Mouse (Mus musculus) ES-Bruce4 (cell line): ENCODE data around the gene Akr1c19. TPM values are rescaled to one million over a fixed set of nuclear protein-coding genes. Genes with fewer than 3 reads are reported as not detected.
A peak's percentile ranks its signal among the peaks of the same experiment; 100 is the strongest.
"Not testable (repeated sequence)": the region's sequence is repeated elsewhere in the genome, so short reads cannot be mapped to it uniquely, and the experiment has no call there.

ENCODE experiments used
- H3K27ac ChIP-seq: 2 replicates; pipeline ENCODE4 v1.5.1; 2012; ENCODE audit warnings: low read length, inconsistent platforms; ENCODE audit not compliant: insufficient read depth
- H3K27me3 ChIP-seq: 2 replicates; pipeline ENCODE4 v1.6.1; 2012; ENCODE audit warnings: mild to moderate bottlenecking, low read length, inconsistent platforms; ENCODE audit not compliant: control insufficient read depth, poor library complexity, insufficient read depth, severe bottlenecking
- H3K36me3 ChIP-seq: 2 replicates; pipeline ENCODE4 v1.6.1; 2012; ENCODE audit warnings: inconsistent platforms, mild to moderate bottlenecking, low read length, moderate library complexity; ENCODE audit not compliant: control insufficient read depth, poor library complexity, insufficient read depth, severe bottlenecking
- H3K4me1 ChIP-seq: one replicate; pipeline ENCODE4 v1.8.1; 2011; ENCODE audit warnings: low read length; ENCODE audit not compliant: control insufficient read depth, insufficient read depth
- H3K4me3 ChIP-seq: 2 replicates; pipeline ENCODE4 v1.5.1; 2011; ENCODE audit warnings: low read depth, mild to moderate bottlenecking, low read length
- H3K9ac ChIP-seq: 2 replicates; pipeline ENCODE4 v1.6.1; 2012; ENCODE audit warnings: low read depth, mild to moderate bottlenecking, inconsistent platforms; ENCODE audit not compliant: poor library complexity, severe bottlenecking
- H3K9me3 ChIP-seq: replicated peaks from 2 replicates; pipeline ENCODE4 v1.6.1; 2012; ENCODE audit warnings: mild to moderate bottlenecking, low read length, inconsistent platforms; ENCODE audit not compliant: control insufficient read depth, poor library complexity, insufficient read depth, severe bottlenecking
- CTCF ChIP-seq: IDR thresholded peaks from one replicate; pipeline ENCODE4 v1.8.1; 2011; ENCODE audit warnings: low read depth, low read length
- EP300 ChIP-seq: IDR thresholded peaks from 2 replicates; pipeline ENCODE4 v1.6.1; 2011; ENCODE audit warnings: low read depth, low read length; ENCODE audit not compliant: insufficient read depth
- POLR2A ChIP-seq: IDR thresholded peaks from one replicate; pipeline ENCODE4 v1.8.1; 2011; ENCODE audit warnings: low read length; ENCODE audit not compliant: insufficient read depth
- polyA plus RNA-seq: library from polyadenylated mRNA; stranded (reverse); fragments of >200 nt; gene quantifications from 2 replicates; pipeline ENCODE4 v1.2.4, GENCODE M21; 2011; ENCODE audit warnings: low read depth; ENCODE audit not compliant: missing spikeins, insufficient read depth, insufficient read length

Gene Akr1c19
- 0.29 and 0.31 TPM in 2 replicates for polyA plus RNA-seq

DNA sequence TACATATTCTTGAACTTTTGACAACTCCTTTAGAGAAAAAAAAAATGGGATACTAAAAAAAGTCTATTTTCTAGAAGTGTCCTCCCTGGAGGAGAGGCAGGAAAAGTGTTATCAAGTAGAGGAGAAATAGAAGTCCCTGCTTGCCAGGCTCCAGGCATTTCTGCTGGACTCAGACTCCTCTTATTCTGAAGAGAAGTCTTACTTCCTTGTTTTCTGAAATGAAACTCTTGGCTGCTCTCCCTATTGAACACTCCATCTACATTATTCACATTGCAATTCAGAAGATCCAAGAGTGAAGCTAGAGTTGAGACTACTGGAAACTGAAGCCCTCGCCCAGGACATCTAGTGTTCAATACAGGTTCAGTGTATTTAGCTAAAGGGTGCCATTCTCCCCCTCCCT lies at the start of gene Akr1c19:
Gene Akr1c19 (plus strand): TSS at position 260 of the 400 bp plus-strand sequence.
- no peak for TF ChIP-seq EP300
- no peak for TF ChIP-seq POLR2A
- TF ChIP-seq CTCF: no peak
- 0 out of 2 replicates have a peak, but pooled peaks cover 3% of the 10 kb centered on the region for H3K9me3 ChIP-seq
- no peaks in the 10 kb centered on the region for H3K27me3 ChIP-seq
- no peak within 1 kb of the TSS for H3K9ac ChIP-seq
- no peaks in the 10 kb centered on the region for H3K36me3 ChIP-seq
- no peaks in the 10 kb centered on the region for H3K4me1 ChIP-seq
- no peak within 1 kb of the TSS for H3K27ac ChIP-seq
- no peak within 1 kb of the TSS for H3K4me3 ChIP-seq

DNA sequence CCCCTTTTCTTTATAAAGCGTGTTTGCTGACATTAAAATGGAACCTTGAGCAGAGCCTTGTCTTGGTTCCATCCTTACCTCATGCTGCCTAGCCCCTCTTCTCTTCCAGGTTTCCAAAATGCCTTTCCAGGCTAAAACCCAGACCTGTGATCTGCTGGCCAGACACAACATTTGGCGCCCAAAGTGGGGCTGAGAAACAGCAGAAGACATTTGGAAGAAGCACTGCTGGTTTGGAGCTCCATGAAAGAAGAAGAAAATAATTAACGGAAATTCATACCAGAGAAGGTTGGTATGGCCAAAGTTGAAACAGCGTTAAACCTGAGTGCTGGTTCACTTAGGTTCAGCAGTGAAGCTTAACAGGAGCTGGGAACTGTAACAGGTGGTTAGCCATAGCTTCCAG lies 47.2 kb upstream of the Akr1c19 start:
- H3K9ac ChIP-seq, H3K36me3 ChIP-seq, H3K4me3 ChIP-seq, H3K27me3 ChIP-seq, H3K27ac ChIP-seq, H3K4me1 ChIP-seq: not testable (repeated sequence)
- peaks cover 17% of the 10 kb centered on the region for H3K9me3 ChIP-seq

GRCm38 (mm10) chr13:4183116-4183515 lies 45.4 kb upstream of the Akr1c19 start:
- peaks cover 24% of the 10 kb centered on the region for H3K9me3 ChIP-seq
- no peak overlapping the region for H3K9ac ChIP-seq
- H3K4me1 ChIP-seq: no peaks in the 10 kb centered on the region
- TF ChIP-seq EP300 (no peak), CTCF (no peak), POLR2A (no peak)
- H3K27me3 ChIP-seq: no peaks in the 10 kb centered on the region
- no peaks in the 10 kb centered on the region for H3K36me3 ChIP-seq
- H3K27ac ChIP-seq: peak overlapping the region; percentile 2; the same call in 1 of the 2 replicates
- H3K4me3 ChIP-seq: peak overlapping the region; percentile 27; the same call in 1 of the 2 replicates

GRCm38 (mm10) chr13:4186641-4187411 lies 41.7 kb upstream of the Akr1c19 start:
- H3K27me3 ChIP-seq, H3K36me3 ChIP-seq, H3K4me3 ChIP-seq, H3K4me1 ChIP-seq, H3K27ac ChIP-seq, H3K9ac ChIP-seq: not testable (repeated sequence)
- H3K9me3 ChIP-seq: peaks cover 12% of the 10 kb centered on the region

DNA sequence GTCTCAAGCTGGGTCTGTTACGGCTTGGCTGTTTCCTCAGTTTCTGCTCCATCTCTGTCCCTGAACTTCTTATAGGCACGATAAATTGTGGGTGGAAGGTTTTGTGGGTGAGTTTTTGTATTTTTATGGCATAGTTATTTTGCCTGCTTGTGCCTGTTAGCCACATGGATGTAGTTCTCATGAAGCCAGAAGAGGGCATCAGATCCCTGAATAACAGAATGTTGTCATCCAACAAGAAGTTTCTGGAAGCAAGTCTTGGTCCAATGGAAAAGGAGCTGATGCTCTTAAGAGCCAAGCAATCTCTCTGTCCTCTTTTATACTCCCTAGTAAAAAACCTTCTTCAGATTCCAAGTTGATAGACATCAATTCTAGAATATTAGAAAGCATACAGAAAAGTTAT lies 40.3 kb upstream of the Akr1c19 start:
- Histone ChIP-seq H3K4me3 (no peak overlapping the region), H3K27me3 (no peaks in the 10 kb centered on the region), H3K27ac (no peak overlapping the region), H3K9me3 (peaks cover 12% of the 10 kb centered on the region), H3K4me1 (no peaks in the 10 kb centered on the region), H3K36me3 (no peaks in the 10 kb centered on the region), H3K9ac (no peak overlapping the region)
- no peak for TF ChIP-seq CTCF
- no peak for TF ChIP-seq POLR2A
- no peak for TF ChIP-seq EP300

DNA sequence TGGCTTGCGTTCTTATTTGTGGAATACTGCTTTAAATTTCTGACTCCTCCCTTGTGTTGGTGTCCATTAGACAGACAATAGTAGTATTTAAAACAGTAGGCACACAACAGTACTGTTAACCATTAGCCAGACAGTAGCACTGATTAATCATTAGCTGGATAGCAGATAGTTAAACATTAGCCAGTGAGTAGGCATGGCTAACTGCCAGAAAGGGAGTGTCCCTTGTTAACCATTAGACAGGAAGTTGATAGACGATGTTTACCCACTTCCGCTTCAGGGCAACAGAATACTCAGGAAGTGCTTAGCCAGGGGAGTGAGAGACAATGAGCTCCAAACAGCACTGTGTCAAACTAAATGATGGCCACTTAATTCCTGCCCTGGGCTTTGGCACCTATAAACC lies 37.6 kb upstream of the Akr1c19 start, which contains the start of gene Akr1c13:
Gene Akr1c13 (plus strand): TSS at position 247 of the 400 bp plus-strand sequence.
- H3K4me1 ChIP-seq: no peaks in the 10 kb centered on the region
- H3K27ac ChIP-seq: no peak within 1 kb of the TSS
- H3K9me3 ChIP-seq: peaks cover 11% of the 10 kb centered on the region
- no peak within 1 kb of the TSS for H3K9ac ChIP-seq
- no peak within 1 kb of the TSS for H3K4me3 ChIP-seq
- TF ChIP-seq POLR2A (no peak), EP300 (no peak), CTCF (no peak)
- H3K27me3 ChIP-seq: no peaks in the 10 kb centered on the region
- H3K36me3 ChIP-seq: no peaks in the 10 kb centered on the region
